Mouse (Mus musculus) heart, postnatal 10 days (tissue): Measurements from ENCODE around the gene Hoxd12. TPM values are rescaled to one million over a fixed set of nuclear protein-coding genes. Genes with fewer than 3 reads are reported as not detected.
A peak's percentile ranks its signal among the peaks of the same experiment; 100 is the strongest.

Source experiments
- DNase-seq, 2 experiments: peaks; one replicate each; pipeline ENCODE4 v3.0.0; 2021
- intact Hi-C: fragments of 180-260 bp; cut with DNase I; formaldehyde crosslinking; loops from one replicate; pipeline ENCODE4 v1.15.1; 2025
- total RNA-seq, 2 experiments: library from RNA; stranded (reverse); gene quantifications; 2 replicates each; pipeline ENCODE4 v1.2.3; 2021

Hoxd12 gene
- total RNA-seq, 2 experiments from 2014 or later = not detected

DNA sequence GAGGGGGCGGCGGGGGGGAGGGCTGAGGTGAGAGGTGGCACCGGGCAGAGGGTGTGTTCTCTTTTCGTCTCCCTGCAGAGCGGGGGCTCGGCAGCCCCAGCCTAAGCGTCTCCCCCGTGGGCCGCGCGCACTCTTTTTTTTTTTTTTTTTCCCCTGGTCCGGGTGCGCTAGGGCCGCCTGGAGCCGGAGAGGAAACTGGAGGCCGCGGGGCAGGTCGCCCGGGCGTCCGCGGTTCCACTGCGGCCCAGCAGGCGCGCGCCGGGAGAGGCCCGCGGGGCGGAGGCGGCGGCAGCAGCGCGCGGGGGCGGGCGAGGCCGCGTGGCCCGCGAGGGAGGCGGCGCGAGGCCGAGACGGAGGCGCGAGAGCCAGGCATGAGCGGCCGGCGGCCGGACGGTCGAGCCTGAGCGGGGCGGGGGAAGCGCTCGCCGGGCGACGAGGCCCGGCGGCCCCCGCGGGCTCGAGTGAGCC lies 30.2 kb downstream of the Hoxd12 start:
- DNase-seq = no peak

GRCm38 (mm10) chr2:74705467-74706089 lies 30.8 kb downstream of the Hoxd12 start:
- no peak for DNase-seq
- intact Hi-C loops = loop anchor here (10.0 kb wide), 1 partner anchor 1079 kb away; no protein-coding TSS in a partner anchor

More for the DNA sequence above, 30.2 kb downstream of the Hoxd12 start:
- intact Hi-C loops = loop anchor here (5.0 to 10.0 kb wide), 2 partner anchors 447 to 1080 kb away; no protein-coding TSS in a partner anchor

DNA sequence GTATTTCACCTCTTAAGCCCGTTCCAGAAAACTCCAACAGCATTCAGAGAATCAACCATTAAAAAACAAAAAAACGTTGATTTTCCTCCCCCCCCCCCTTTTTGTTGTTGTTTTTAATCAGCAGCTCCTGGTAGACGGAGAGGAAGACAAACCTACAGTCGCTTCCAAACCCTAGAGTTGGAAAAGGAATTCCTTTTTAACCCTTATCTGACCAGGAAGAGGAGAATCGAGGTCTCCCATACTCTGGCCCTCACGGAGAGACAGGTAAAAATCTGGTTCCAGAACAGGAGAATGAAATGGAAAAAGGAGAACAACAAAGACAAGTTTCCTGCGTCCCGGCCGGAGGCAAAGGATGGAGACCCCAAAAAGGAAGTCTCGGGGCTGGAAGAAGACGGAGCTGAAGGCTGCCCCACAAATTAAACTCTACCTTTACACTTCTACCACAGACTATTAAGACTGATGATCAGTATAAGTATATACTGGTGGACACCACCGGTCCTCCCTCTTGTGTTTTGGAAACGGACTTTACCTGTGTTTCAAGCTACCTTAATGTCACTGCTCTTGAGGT lies 31.7 kb downstream of the Hoxd12 start:
- intact Hi-C loops = loop anchor here (10.0 kb wide), 1 partner anchor 1078 kb away; no protein-coding TSS in a partner anchor
- no peak for DNase-seq

DNA sequence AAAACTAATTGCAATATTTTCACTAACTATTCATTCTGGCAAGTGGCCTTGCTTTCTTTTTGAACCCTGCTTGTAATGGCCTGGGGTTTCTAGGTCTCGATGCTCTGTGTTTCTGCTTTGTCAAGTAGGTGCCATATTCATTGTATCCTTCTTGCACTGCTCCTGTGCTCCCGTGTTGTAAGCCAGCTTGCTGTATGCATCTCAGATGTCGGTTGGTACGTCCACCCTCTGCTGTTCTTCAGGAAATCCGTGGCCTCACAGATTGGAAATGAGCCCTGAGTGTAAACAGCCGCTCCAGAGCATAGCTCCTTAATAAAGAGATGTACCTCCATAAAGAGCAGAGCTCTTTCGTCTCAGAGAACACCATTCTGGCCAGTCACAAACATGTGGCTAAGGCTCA lies 32.8 kb downstream of the Hoxd12 start:
- DNase-seq = no peak
- intact Hi-C loops = loop anchor here (10.0 kb wide), 1 partner anchor 1077 kb away; no protein-coding TSS in a partner anchor

- intact Hi-C loops = loop anchor here (10.0 kb wide), 1 partner anchor 1076 kb away; no protein-coding TSS in a partner anchor
- DNase-seq = no peak
Measured at GRCm38 (mm10) chr2:74708676-74709075, 33.9 kb downstream of the Hoxd12 start.

DNA sequence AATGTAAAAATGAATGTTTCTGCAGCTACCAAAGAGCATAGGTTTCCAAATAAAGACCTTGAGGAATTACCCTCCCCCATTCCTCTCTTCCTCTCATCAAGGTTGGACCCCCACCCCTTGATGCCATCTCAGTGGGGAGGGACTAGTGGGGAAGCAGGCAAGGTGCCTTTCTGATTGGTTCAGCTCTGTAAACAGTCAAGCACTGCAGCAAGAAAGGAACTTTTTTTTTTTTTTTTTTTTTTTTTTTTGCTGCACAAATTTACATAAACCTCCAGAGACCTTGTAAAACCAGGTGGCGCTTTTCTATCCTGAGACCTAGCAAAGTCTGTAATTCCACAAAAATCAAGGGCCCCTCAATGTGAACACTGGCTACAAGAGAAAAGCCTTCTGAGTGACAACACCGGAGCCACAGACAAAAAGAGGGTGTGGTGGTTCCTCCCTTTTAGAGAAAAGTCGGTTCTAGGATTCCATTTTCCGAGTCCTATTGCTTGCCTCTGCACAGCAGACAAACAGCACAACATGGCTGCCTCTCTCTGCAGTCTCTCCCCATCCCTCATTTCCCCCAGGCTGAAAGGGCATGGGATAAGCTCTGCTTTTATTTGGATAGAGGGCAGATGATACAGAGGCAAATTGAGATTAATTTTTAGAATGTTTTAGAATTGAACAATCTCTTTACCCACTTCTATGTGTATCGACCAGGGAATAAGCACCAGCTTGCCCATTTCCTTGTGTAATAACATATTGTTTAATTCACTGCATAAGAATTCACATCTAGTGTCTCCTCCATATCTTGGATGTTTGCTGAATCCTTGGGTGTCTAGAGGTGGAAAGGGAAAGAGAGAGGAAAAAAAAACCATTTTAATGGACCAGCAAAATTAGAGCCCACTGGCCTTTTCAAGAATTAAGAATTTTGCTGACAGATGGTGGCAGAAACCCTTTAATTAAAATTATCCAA lies 34.9 kb downstream of the Hoxd12 start:
- DNase-seq = no peak
- intact Hi-C loops = loop anchor here (10.0 kb wide), 1 partner anchor 1075 kb away; no protein-coding TSS in a partner anchor

DNA sequence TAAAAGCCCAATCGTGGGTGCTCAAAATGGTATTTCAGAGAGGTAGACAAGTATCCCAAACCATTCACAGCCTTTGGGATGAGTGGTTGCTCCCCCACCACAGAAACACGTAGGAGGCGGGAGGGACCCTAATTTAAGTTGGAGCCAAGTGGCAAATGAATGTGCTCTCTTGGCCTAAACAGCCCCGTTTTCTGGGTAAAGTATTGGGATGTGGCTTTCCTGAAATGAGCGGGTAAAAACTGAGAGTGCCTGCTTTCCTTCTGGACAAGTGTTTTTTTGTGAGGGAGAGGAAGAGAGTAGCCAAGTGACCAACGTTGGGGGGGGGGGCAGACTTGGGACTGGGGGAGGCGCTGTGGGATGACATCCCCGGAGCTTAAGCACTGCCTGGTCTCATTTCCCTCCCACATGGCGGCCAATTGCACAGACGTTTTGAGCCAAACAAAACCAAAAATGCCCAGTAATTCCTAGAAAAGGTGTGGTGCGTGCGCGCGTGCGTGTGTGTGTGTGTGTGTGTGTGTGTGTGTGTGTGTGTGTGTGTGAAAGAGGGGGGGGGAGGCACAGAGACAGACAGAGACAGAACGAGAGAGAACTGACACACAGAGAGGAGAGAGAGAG lies 36.2 kb downstream of the Hoxd12 start:
- DNase-seq = no peak
- intact Hi-C loops = no loop called here

- peak in 1 of 2 experiments; percentile 52 for DNase-seq
Measured at GRCm38 (mm10) chr2:74711721-74712621, 37.2 kb downstream of the Hoxd12 start, which contains the start of the genes Hoxd3 and Hoxd4. Hoxd3 (plus strand) TSS chr2:74711927. Hoxd4 (plus strand) TSS chr2:74711929.

DNA sequence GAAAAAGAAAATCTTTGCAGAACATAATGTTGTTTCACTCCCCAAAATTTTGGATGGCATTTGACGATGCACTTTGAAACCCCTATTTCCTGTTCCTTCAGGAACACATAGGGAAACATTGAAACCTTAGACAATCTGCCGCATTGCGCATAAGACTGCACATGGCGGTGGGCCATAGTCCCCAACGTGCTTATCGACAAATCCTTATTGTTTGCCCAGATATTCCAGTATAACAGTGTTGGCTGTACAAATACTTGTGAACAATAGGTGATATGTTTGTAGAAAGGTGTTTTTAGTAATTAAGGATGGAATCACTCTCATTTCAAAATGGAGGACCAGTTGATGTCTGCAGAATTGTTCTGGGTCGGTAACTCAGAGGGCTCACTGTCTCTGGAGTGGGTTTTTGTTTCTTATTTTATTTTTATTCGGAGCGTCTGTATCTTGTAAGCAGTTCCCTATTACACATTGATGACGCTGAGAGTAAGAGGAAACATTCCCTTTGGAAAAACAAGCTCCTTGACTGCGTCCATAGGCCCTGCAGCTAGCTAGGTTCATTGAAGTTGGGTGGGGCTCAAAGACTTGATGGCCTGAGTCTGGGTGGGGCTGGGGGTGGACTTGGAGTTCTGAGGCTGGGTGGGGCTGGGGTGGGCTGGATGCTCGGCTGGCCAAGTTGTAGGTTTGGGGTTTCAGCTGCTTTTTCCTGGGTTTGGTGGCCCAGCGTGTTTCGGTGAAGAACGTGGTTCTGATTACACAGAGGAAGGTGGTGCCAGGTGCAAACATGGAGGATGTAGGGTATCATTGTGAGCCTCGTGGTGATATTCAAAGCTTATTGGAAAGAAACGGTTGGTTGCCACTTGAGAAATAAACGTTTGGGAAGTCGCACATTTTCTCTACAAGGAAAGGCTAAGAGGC lies 38.7 kb downstream of the Hoxd12 start:
- intact Hi-C loops = no loop called here
- no peak for DNase-seq

More at GRCm38 (mm10) chr2:74711721-74712621, 37.2 kb downstream of the Hoxd12 start, which contains the start of the genes Hoxd3 and Hoxd4:
- intact Hi-C loops = no loop called here

GRCm38 (mm10) chr2:74714156-74714789 lies 39.5 kb downstream of the Hoxd12 start:
- DNase-seq = no peak
- intact Hi-C loops = no loop called here

- DNase-seq = no peak
- intact Hi-C loops = loop anchor here (1.0 to 5.0 kb wide), 4 partner anchors 249 to 597 kb away; no protein-coding TSS in a partner anchor
Measured at GRCm38 (mm10) chr2:74714881-74715280, 40.1 kb downstream of the Hoxd12 start.

- intact Hi-C loops = loop anchor here (1.0 to 5.0 kb wide), 4 partner anchors 249 to 597 kb away; no protein-coding TSS in a partner anchor
- peak; percentile 90 to 94 for DNase-seq
Measured at GRCm38 (mm10) chr2:74715504-74716241, 40.9 kb downstream of the Hoxd12 start.

- intact Hi-C loops = no loop called here
- DNase-seq = no peak
Measured at GRCm38 (mm10) chr2:74720384-74720783, 45.6 kb downstream of the Hoxd12 start.

GRCm38 (mm10) chr2:74720955-74721491 lies 46.2 kb downstream of the Hoxd12 start:
- DNase-seq = no peak
- intact Hi-C loops = no loop called here

- intact Hi-C loops = no loop called here
- no peak for DNase-seq
Measured at GRCm38 (mm10) chr2:74721882-74722281, 47.1 kb downstream of the Hoxd12 start.

DNA sequence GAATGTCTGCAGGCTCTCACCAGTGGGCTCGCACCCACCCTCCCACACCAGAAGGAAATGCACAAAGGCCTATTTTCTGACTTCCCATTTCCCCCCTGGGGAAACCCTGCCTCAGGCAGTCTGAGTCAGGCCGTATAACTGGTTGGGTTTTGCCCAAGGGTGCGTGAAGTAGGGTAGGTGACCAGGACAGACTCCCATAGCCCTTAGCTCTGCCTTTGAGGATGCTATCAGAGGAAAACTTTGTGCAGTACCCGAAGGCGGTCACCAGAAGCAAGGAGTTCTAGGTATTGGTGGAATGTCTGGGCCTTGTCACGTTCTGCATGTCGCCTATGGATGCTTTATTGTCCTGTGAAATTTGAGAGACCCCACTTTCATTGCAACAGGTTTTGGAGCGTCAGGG lies 48.1 kb downstream of the Hoxd12 start:
- intact Hi-C loops = no loop called here
- no peak for DNase-seq
